Mouse (Mus musculus): ENCODE results near the gene Sox5. TPM values are rescaled to one million over a fixed set of nuclear protein-coding genes. Genes with fewer than 3 reads are reported as not detected.

The Sox5 gene
- total and polyA plus RNA-seq, 3 experiments = 0.08 to 0.47 (median 0.46) TPM

GRCm38 (mm10) chr6:144151957-144152356, 629.8 kb downstream of the Sox5 start:
- dilution Hi-C loops (cut with MboI; ENCODE audit: extremely low pct_ligation_motif_present, extremely low pct_unique_long_range_greater_than_20kb, low sequenced_read_pairs) = no loop called here
- no peaks in the 10 kb centered on the region for H3K36me3 ChIP-seq (replicated peaks in 1 of 2; ENCODE audit: control insufficient read depth in 1 of 2, insufficient read depth in 1 of 2, low read length in 1 of 2)
- no peak overlapping the region for H3K4me3 ChIP-seq (replicated peaks in 1 of 3; ENCODE audit: low read depth in 2 of 3, low read length in 2 of 3, poor library complexity in 1 of 3)
- H3K27me3 ChIP-seq (replicated peaks) = no peaks in the 10 kb centered on the region
- no peak for DNase-seq (ENCODE audit: extremely low read depth)
- H3K79me2 ChIP-seq (replicated peaks; ENCODE audit: control insufficient read depth, extremely low read depth, insufficient read depth, poor library complexity, severe bottlenecking) = no peaks in the 10 kb centered on the region
- no peak for TF ChIP-seq POLR2A (IDR thresholded peaks at IDR 0.05; ENCODE audit: low read depth, low read length)
- no peak for TF ChIP-seq SIN3A (IDR thresholded peaks at IDR 0.05; ENCODE audit: low read length)
- TF ChIP-seq USF1 (IDR thresholded peaks at IDR 0.05; ENCODE audit: low read depth, low read length) = no peak
- TF ChIP-seq MAFK (IDR thresholded peaks at IDR 0.05; ENCODE audit: insufficient replicate concordance, low read length) = no peak
- TF ChIP-seq EP300 (IDR thresholded peaks at IDR 0.05; ENCODE audit: low read length) = no peak
- no peaks in the 10 kb centered on the region for H3K9me3 ChIP-seq (replicated peaks; ENCODE audit: low read length)
- no peak overlapping the region for H3K4me2 ChIP-seq (ENCODE audit: insufficient read depth, low read depth, poor library complexity, severe bottlenecking)
- no peak overlapping the region for H3K9ac ChIP-seq (ENCODE audit: insufficient read depth, low read depth)
- no peaks in the 10 kb centered on the region for H3K4me1 ChIP-seq (ENCODE audit: control insufficient read depth in 1 of 2, insufficient read depth in 2 of 2)
- in situ Hi-C loops (cut with MboI; ENCODE audit: low pct_ligation_motif_present, low pct_unique_long_range_greater_than_20kb, low sequenced_read_pairs) = no loop called here
- H3K27ac ChIP-seq (ENCODE audit: insufficient read depth, low read depth) = no peak overlapping the region

GRCm38 (mm10) chr6:144151075-144151474, 630.7 kb downstream of the Sox5 start:
- Histone ChIP-seq H3K4me3 (replicated peaks in 1 of 3; ENCODE audit: low read depth in 2 of 3, low read length in 2 of 3, poor library complexity in 1 of 3) (no peak overlapping the region), H3K4me1 (ENCODE audit: control insufficient read depth in 1 of 2, insufficient read depth in 2 of 2) (no peaks in the 10 kb centered on the region), H3K9me3 (replicated peaks; ENCODE audit: low read length) (no peaks in the 10 kb centered on the region), H3K36me3 (replicated peaks in 1 of 2; ENCODE audit: control insufficient read depth in 1 of 2, insufficient read depth in 1 of 2, low read length in 1 of 2) (no peaks in the 10 kb centered on the region), H3K27me3 (replicated peaks) (no peaks in the 10 kb centered on the region), H3K9ac (ENCODE audit: insufficient read depth, low read depth) (no peak overlapping the region), H3K79me2 (replicated peaks; ENCODE audit: control insufficient read depth, extremely low read depth, insufficient read depth, poor library complexity, severe bottlenecking) (no peaks in the 10 kb centered on the region), H3K27ac (ENCODE audit: insufficient read depth, low read depth) (no peak overlapping the region), H3K4me2 (ENCODE audit: insufficient read depth, low read depth, poor library complexity, severe bottlenecking) (no peak overlapping the region)
- dilution Hi-C loops (cut with MboI; ENCODE audit: extremely low pct_ligation_motif_present, extremely low pct_unique_long_range_greater_than_20kb, low sequenced_read_pairs) (no loop called here), in situ Hi-C loops (cut with MboI; ENCODE audit: low pct_ligation_motif_present, low pct_unique_long_range_greater_than_20kb, low sequenced_read_pairs) (no loop called here)
- no peak for DNase-seq (ENCODE audit: extremely low read depth)
- TF ChIP-seq MXI1 (IDR thresholded peaks at IDR 0.05; ENCODE audit: low read depth, low read length) (no peak), UBTF (IDR thresholded peaks at IDR 0.05; ENCODE audit: low read depth, low read length) (no peak), ZNF384 (IDR thresholded peaks at IDR 0.05; ENCODE audit: low read depth, low read length) (no peak), JUN (IDR thresholded peaks at IDR 0.05; ENCODE audit: insufficient read depth, low read depth, low read length) (no peak), USF1 (IDR thresholded peaks at IDR 0.05; ENCODE audit: low read depth, low read length) (no peak), RAD21 (IDR thresholded peaks at IDR 0.05; ENCODE audit: low read depth, low read length) (no peak), SMC3 (IDR thresholded peaks at IDR 0.05; ENCODE audit: low read depth, low read length) (no peak), MYC (IDR thresholded peaks at IDR 0.05; ENCODE audit: low read depth, low read length) (no peak), CHD2 (IDR thresholded peaks at IDR 0.05; ENCODE audit: low read length) (no peak), KAT2A (IDR thresholded peaks at IDR 0.05; ENCODE audit: insufficient replicate concordance, low read length) (no peak), NELFE (IDR thresholded peaks at IDR 0.05; ENCODE audit: low read depth, low read length) (no peak), HCFC1 (IDR thresholded peaks at IDR 0.05; ENCODE audit: low read depth, low read length) (no peak), SIN3A (IDR thresholded peaks at IDR 0.05; ENCODE audit: low read length) (no peak), MAFK (IDR thresholded peaks at IDR 0.05; ENCODE audit: insufficient replicate concordance, low read length) (no peak), POLR2AphosphoS2 (IDR thresholded peaks at IDR 0.05; ENCODE audit: low read depth, low read length) (no peak), IRF4 (IDR thresholded peaks at IDR 0.05; ENCODE audit: low read depth, low read length) (no peak)

Measured in CH12.LX (cell line).